21 mouse cellular contexts compared by ENCODE assay signal in genomic region chr14:72998111-72998510, GRCm38 (mm10). TPM values are rescaled to one million over a fixed set of nuclear protein-coding genes. Genes with fewer than 3 reads are reported as not detected.
DNase-seq lines count a peak whose midpoint lies in the region; ATAC-seq lines count a peak whose summit lies in the region.
"Had no signal": no experiment of that assay in that cellular context is flagged by ENCODE, and none has a peak within 500 bp of the region (broad histone marks: within the 10 kb centered on the region; RNA-seq: fewer than 3 reads in every experiment).

No protein-coding gene starts in this region.

- no peaks in the 10 kb centered on the region for H3K27me3 ChIP-seq in embryonic facial prominence, embryonic 12.5 days
- H3K27me3 ChIP-seq in embryonic facial prominence, embryonic 10.5 days (replicated peaks; ENCODE audit: low read depth, poor library complexity, severe bottlenecking) = no peaks in the 10 kb centered on the region
- H3K27me3 ChIP-seq in neural tube, embryonic 12.5 days (replicated peaks) = no peaks in the 10 kb centered on the region
- no peaks in the 10 kb centered on the region for H3K27me3 ChIP-seq in neural tube, embryonic 15.5 days (replicated peaks)
- no peaks in the 10 kb centered on the region for H3K27me3 ChIP-seq in midbrain, embryonic 13.5 days
- H3K27me3 ChIP-seq: forebrain, embryonic 15.5 days; hindbrain, embryonic 15.5 days had no signal

- no peaks in the 10 kb centered on the region for H3K4me1 ChIP-seq in embryonic facial prominence, embryonic 12.5 days
- peaks cover 17% of the 10 kb centered on the region; the same call in 1 of the 2 replicates for H3K4me1 ChIP-seq in embryonic facial prominence, embryonic 10.5 days
- peaks cover 4% of the 10 kb centered on the region; the same call in 1 of the 2 replicates for H3K4me1 ChIP-seq in neural tube, embryonic 12.5 days
- H3K4me1 ChIP-seq in neural tube, embryonic 15.5 days = no peaks in the 10 kb centered on the region
- H3K4me1 ChIP-seq in midbrain, embryonic 13.5 days (replicated peaks) = peaks cover 9% of the 10 kb centered on the region
- H3K4me1 ChIP-seq: forebrain, embryonic 15.5 days; hindbrain, embryonic 15.5 days had no signal

- H3K4me3 ChIP-seq in embryonic facial prominence, embryonic 12.5 days = no peak overlapping the region
- no peak overlapping the region for H3K4me3 ChIP-seq in embryonic facial prominence, embryonic 10.5 days
- H3K4me3 ChIP-seq in neural tube, embryonic 12.5 days = no peak overlapping the region
- no peak overlapping the region for H3K4me3 ChIP-seq in neural tube, embryonic 15.5 days (replicated peaks)
- H3K4me3 ChIP-seq in midbrain, embryonic 13.5 days (replicated peaks) = no peak overlapping the region
- H3K4me3 ChIP-seq: forebrain, embryonic 15.5 days; gastrocnemius, adult 2 months; hindbrain, embryonic 15.5 days; left cerebral cortex, adult 2 months had no signal

- no peak overlapping the region for H3K9ac ChIP-seq in embryonic facial prominence, embryonic 12.5 days
- no peak overlapping the region for H3K9ac ChIP-seq in neural tube, embryonic 12.5 days
- H3K9ac ChIP-seq in neural tube, embryonic 15.5 days (replicated peaks) = no peak overlapping the region
- H3K9ac ChIP-seq in midbrain, embryonic 13.5 days (replicated peaks) = no peak overlapping the region
- H3K9ac ChIP-seq: forebrain, embryonic 15.5 days; hindbrain, embryonic 15.5 days; liver, embryonic 14.5 days had no signal

- no peak overlapping the region for H3K4me2 ChIP-seq in embryonic facial prominence, embryonic 12.5 days (replicated peaks)
- no peak overlapping the region for H3K4me2 ChIP-seq in neural tube, embryonic 12.5 days (replicated peaks)
- no peak overlapping the region for H3K4me2 ChIP-seq in neural tube, embryonic 15.5 days
- no peak overlapping the region for H3K4me2 ChIP-seq in midbrain, embryonic 13.5 days (replicated peaks)
- H3K4me2 ChIP-seq: forebrain, embryonic 15.5 days; hindbrain, embryonic 15.5 days had no signal

- DNase-seq in embryonic facial prominence, embryonic 10.5 days (ENCODE audit: low spot score) = no peak
- DNase-seq in thymus, postnatal 10 days (ENCODE audit: low spot score in 2 of 2) = no peak
- DNase-seq in cerebellum, postnatal 25 days = no peak
- no peak for DNase-seq in right cerebral cortex, postnatal 10 days (ENCODE audit: low spot score in 2 of 2)
- DNase-seq: adrenal gland, postnatal 10 days; cerebellum, adult 11-12 months; gastrocnemius, adult 2 months; kidney, adult 11 months; kidney, postnatal 14 days; right cerebral cortex, postnatal 14 days; thymus, postnatal 25 days had no signal

- no peaks in the 10 kb centered on the region for H3K9me3 ChIP-seq in embryonic facial prominence, embryonic 12.5 days
- H3K9me3 ChIP-seq in embryonic facial prominence, embryonic 10.5 days = no peaks in the 10 kb centered on the region
- H3K9me3 ChIP-seq in neural tube, embryonic 12.5 days = no peaks in the 10 kb centered on the region
- H3K9me3 ChIP-seq in neural tube, embryonic 15.5 days (replicated peaks) = no peaks in the 10 kb centered on the region
- H3K9me3 ChIP-seq in midbrain, embryonic 13.5 days = no peaks in the 10 kb centered on the region
- H3K9me3 ChIP-seq: forebrain, embryonic 15.5 days; hindbrain, embryonic 15.5 days had no signal

- H3K36me3 ChIP-seq in embryonic facial prominence, embryonic 12.5 days = no peaks in the 10 kb centered on the region
- H3K36me3 ChIP-seq in embryonic facial prominence, embryonic 10.5 days (replicated peaks) = no peaks in the 10 kb centered on the region
- no peaks in the 10 kb centered on the region for H3K36me3 ChIP-seq in neural tube, embryonic 12.5 days
- no peaks in the 10 kb centered on the region for H3K36me3 ChIP-seq in neural tube, embryonic 15.5 days
- H3K36me3 ChIP-seq in midbrain, embryonic 13.5 days = no peaks in the 10 kb centered on the region
- H3K36me3 ChIP-seq: forebrain, embryonic 15.5 days; hindbrain, embryonic 15.5 days had no signal

- WGBS in embryonic facial prominence, embryonic 12.5 days = 74% methylated on average over 6 of the region's 6 CpGs
- 77% methylated on average over 6 of the region's 6 CpGs for WGBS in embryonic facial prominence, embryonic 10.5 days
- WGBS in neural tube, embryonic 12.5 days = 38% methylated on average over 6 of the region's 6 CpGs
- WGBS in neural tube, embryonic 15.5 days = 30% methylated on average over 6 of the region's 6 CpGs
- WGBS in midbrain, embryonic 13.5 days = 27% methylated on average over 6 of the region's 6 CpGs

- ATAC-seq in embryonic facial prominence, embryonic 12.5 days (ENCODE audit: insufficient number of reproducible peaks, insufficient read depth, low FRiP score, low TSS enrichment) = peak; percentile 38; the same call in 1 of the 2 replicates
- 0 out of 2 replicates have a peak, but pooled peaks have one; percentile 60 for ATAC-seq in neural tube, embryonic 12.5 days (ENCODE audit: low FRiP score, low read depth)
- ATAC-seq in neural tube, embryonic 15.5 days (ENCODE audit: low FRiP score) = no peak
- ATAC-seq in midbrain, embryonic 13.5 days = peak; percentile 78
- ATAC-seq: forebrain, embryonic 15.5 days had no signal

- no peak overlapping the region for H3K27ac ChIP-seq in embryonic facial prominence, embryonic 12.5 days
- H3K27ac ChIP-seq in embryonic facial prominence, embryonic 10.5 days (replicated peaks) = no peak overlapping the region
- H3K27ac ChIP-seq in neural tube, embryonic 12.5 days = no peak overlapping the region
- H3K27ac ChIP-seq in neural tube, embryonic 15.5 days (replicated peaks) = no peak overlapping the region
- H3K27ac ChIP-seq in midbrain, embryonic 13.5 days = no peak overlapping the region
- H3K27ac ChIP-seq: forebrain, embryonic 15.5 days; gastrocnemius, adult 2 months; hindbrain, embryonic 15.5 days; left cerebral cortex, adult 2 months; liver, embryonic 14.5 days had no signal

RNA-seq across cellular contexts. Expression of gene Cysltr2, which starts 50.8 kb away (rescaled TPM):
- not detected in 2 replicates for polyA plus RNA-seq in embryonic facial prominence, embryonic 12.5 days (2016; fragmentation: Nextera tagmentation; extraction: Ambion mirVana)
- polyA plus RNA-seq in embryonic facial prominence, embryonic 10.5 days (2016; fragmentation: Nextera tagmentation; extraction: Ambion mirVana) = not detected in 2 replicates
- polyA plus RNA-seq in neural tube, embryonic 12.5 days (2016; fragmentation: Nextera tagmentation; extraction: Ambion mirVana) = not detected in 2 replicates
- polyA plus RNA-seq in neural tube, embryonic 15.5 days (2015; fragmentation: Nextera tagmentation; extraction: Ambion mirVana) = 0.28 and 2.3 TPM in 2 replicates
- not detected in 2 replicates for polyA plus RNA-seq in midbrain, embryonic 13.5 days (2015; fragmentation: Nextera tagmentation; extraction: Ambion mirVana)
- polyA plus RNA-seq: forebrain, embryonic 15.5 days; heart, embryonic 14.5 days; limb, embryonic 11.5 days had no signal
